In the genomic region with DNA sequence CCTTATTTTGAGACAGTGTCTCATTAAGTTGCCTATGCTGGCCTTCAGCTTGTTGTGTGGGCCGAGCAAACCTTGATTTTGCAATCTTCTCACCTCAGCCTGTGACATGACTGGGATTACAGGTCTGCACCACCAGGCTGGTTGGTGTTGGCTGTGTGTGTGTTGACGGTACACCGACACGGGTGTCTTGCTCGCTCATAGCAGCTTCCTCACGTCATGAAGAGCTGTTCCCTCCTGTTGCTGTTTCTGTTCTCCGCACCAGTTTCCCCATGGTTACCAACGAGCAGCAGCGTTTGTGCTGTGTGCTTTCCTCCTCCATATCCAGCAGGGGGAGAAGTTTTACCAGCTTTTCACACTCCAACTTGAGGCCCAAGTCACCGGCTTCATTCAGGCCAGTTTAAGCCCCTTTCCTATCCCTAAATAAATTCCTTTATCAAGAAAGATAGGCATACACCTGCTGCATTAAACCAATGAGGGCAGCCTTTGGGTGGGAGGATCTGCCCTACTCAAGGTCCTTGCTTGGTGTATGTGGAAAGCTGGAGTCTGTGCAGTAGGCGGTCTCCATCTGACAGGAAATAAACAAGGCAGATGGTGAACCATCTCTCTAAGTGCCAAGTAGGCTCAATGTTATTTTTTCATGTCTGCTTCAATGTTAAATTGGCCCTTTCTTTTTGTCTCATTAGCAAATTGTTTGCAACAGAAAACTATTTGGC, we compare ENCODE assay signal across 9 mouse cellular contexts. TPM values are rescaled to one million over a fixed set of nuclear protein-coding genes. Genes with fewer than 3 reads are reported as not detected.
DNase-seq lines count a peak whose midpoint lies in the region; ATAC-seq and TF ChIP-seq lines count a peak whose summit lies in the region.
"Had no signal": no experiment of that assay in that cellular context is flagged by ENCODE, and none has a peak within 500 bp of the region (broad histone marks: within the 10 kb centered on the region; RNA-seq: fewer than 3 reads in every experiment).

No protein-coding gene starts in this region.

- no peak for TF ChIP-seq POLR2A in olfactory bulb, adult 2 months (IDR thresholded peaks at IDR 0.05; ENCODE audit: insufficient read depth, low read depth, low read length)

- H3K4me2 ChIP-seq in heart, embryonic 13.5 days, result 0 out of 2 replicates have a peak overlapping the region, but pooled peaks have one; percentile 8
- H3K4me2 ChIP-seq in liver, embryonic 15.5 days, result peak overlapping the region; percentile 35; the same call in 1 of the 2 replicates

- no peaks in the 10 kb centered on the region for H3K27me3 ChIP-seq in heart, embryonic 13.5 days (replicated peaks)
- H3K27me3 ChIP-seq in liver, embryonic 15.5 days, result no peaks in the 10 kb centered on the region

- ATAC-seq in heart, embryonic 13.5 days (ENCODE audit: extremely low read depth, insufficient number of reproducible peaks, low FRiP score, low TSS enrichment), result no peak
- ATAC-seq in liver, embryonic 15.5 days (ENCODE audit: insufficient read depth), result peak; percentile 37

- 29% methylated on average over 11 of the region's 11 CpGs for WGBS in heart, embryonic 13.5 days
- WGBS in liver, embryonic 15.5 days (ENCODE audit: insufficient replicate concordance), result 18% methylated on average over 11 of the region's 11 CpGs
- WGBS in olfactory bulb, adult 2 months, result 13% methylated on average over 11 of the region's 11 CpGs

- H3K4me3 ChIP-seq in heart, embryonic 13.5 days, result no peak overlapping the region
- H3K4me3 ChIP-seq in liver, embryonic 15.5 days (replicated peaks), result no peak overlapping the region
- H3K4me3 ChIP-seq in olfactory bulb, adult 2 months (ENCODE audit: insufficient read depth, low read depth, low read length), result peak overlapping the region; percentile 3; the same call in 1 of the 2 replicates
- H3K4me3 ChIP-seq: erythroblast, embryonic 14.5 days had no signal

- no peak overlapping the region for H3K9ac ChIP-seq in heart, embryonic 13.5 days
- no peak overlapping the region for H3K9ac ChIP-seq in liver, embryonic 15.5 days

- H3K9me3 ChIP-seq in heart, embryonic 13.5 days, result no peaks in the 10 kb centered on the region
- H3K9me3 ChIP-seq in liver, embryonic 15.5 days (replicated peaks), result no peaks in the 10 kb centered on the region

- no peaks in the 10 kb centered on the region for H3K36me3 ChIP-seq in heart, embryonic 13.5 days
- H3K36me3 ChIP-seq in liver, embryonic 15.5 days (replicated peaks), result no peaks in the 10 kb centered on the region

- DNase-seq in 3T3-L1 (ENCODE audit: low read depth, low spot score), result peak; percentile 50
- DNase-seq in Muller cell, postnatal 12 days (ENCODE audit: inconsistent ontology term), result peak; percentile 69
- peak; percentile 56 to 63 for DNase-seq in cerebellum, postnatal 25 days
- peak; percentile 59 for DNase-seq in kidney, postnatal 14 days
- DNase-seq in urinary bladder, postnatal 36 days (ENCODE audit: low spot score in 2 of 2), result peak; percentile 17 to 42

- no peak overlapping the region for H3K27ac ChIP-seq in heart, embryonic 13.5 days (replicated peaks)
- H3K27ac ChIP-seq in liver, embryonic 15.5 days (replicated peaks), result no peak overlapping the region
- H3K27ac ChIP-seq in olfactory bulb, adult 2 months (ENCODE audit: insufficient read depth, low read depth, low read length), result peak overlapping the region; percentile 57; the same call in 1 of the 2 replicates

- peak; percentile 68 for TF ChIP-seq CTCF in olfactory bulb, adult 2 months (IDR thresholded peaks at IDR 0.05; ENCODE audit: insufficient read depth, low read depth, low read length)

- H3K4me1 ChIP-seq in heart, embryonic 13.5 days, result no peaks in the 10 kb centered on the region
- 0 out of 2 replicates have a peak, but pooled peaks cover 3% of the 10 kb centered on the region for H3K4me1 ChIP-seq in liver, embryonic 15.5 days (replicated peaks)
- peaks cover 3% of the 10 kb centered on the region for H3K4me1 ChIP-seq in olfactory bulb, adult 2 months (ENCODE audit: control insufficient read depth, insufficient read depth, low read length)

RNA-seq across cellular contexts. Expression of gene Gm44503, which starts 9.9 kb away (rescaled TPM):
- not detected in 2 replicates for polyA plus RNA-seq in heart, embryonic 13.5 days (2015; fragmentation: Nextera tagmentation; extraction: Ambion mirVana)
- polyA plus RNA-seq in liver, embryonic 15.5 days (2015; fragmentation: Nextera tagmentation; extraction: Ambion mirVana), result not detected in 2 replicates
- not detected in 2 replicates for polyA plus RNA-seq in olfactory bulb, adult 2 months (2012; ENCODE audit: insufficient read depth, insufficient read length, low replicate concordance, missing spikeins)

RNA-seq across cellular contexts. Expression of gene Dyx1c1, which starts 9.9 kb away (rescaled TPM):
- 0.62 and 0.88 TPM in 2 replicates for polyA plus RNA-seq in heart, embryonic 13.5 days (2015; fragmentation: Nextera tagmentation; extraction: Ambion mirVana)
- polyA plus RNA-seq in liver, embryonic 15.5 days (2015; fragmentation: Nextera tagmentation; extraction: Ambion mirVana), result 0.14 and 0.20 TPM in 2 replicates
- polyA plus RNA-seq in olfactory bulb, adult 2 months (2012; ENCODE audit: insufficient read depth, insufficient read length, low replicate concordance, missing spikeins), result not detected in 2 replicates
- polyA plus RNA-seq: erythroblast, embryonic 14.5 days had no signal

RNA-seq across cellular contexts. Expression of gene Ccpg1os, which starts 16.7 kb away (rescaled TPM):
- 14.3 TPM in 2 replicates for polyA plus RNA-seq in heart, embryonic 13.5 days (2015; fragmentation: Nextera tagmentation; extraction: Ambion mirVana)
- polyA plus RNA-seq in liver, embryonic 15.5 days (2015; fragmentation: Nextera tagmentation; extraction: Ambion mirVana), result 2.4 and 2.5 TPM in 2 replicates
- not detected in 2 replicates for polyA plus RNA-seq in olfactory bulb, adult 2 months (2012; ENCODE audit: insufficient read depth, insufficient read length, low replicate concordance, missing spikeins)

RNA-seq across cellular contexts. Expression of gene Ccpg1, which starts 16.7 kb away (rescaled TPM):
- 25.9 and 29.2 TPM in 2 replicates for polyA plus RNA-seq in heart, embryonic 13.5 days (2015; fragmentation: Nextera tagmentation; extraction: Ambion mirVana)
- polyA plus RNA-seq in liver, embryonic 15.5 days (2015; fragmentation: Nextera tagmentation; extraction: Ambion mirVana), result 11.4 and 11.8 TPM in 2 replicates
- not detected in 2 replicates for polyA plus RNA-seq in olfactory bulb, adult 2 months (2012; ENCODE audit: insufficient read depth, insufficient read length, low replicate concordance, missing spikeins)

RNA-seq across cellular contexts. Expression of gene Pygo1, which starts 43.1 kb away (rescaled TPM):
- 1.8 and 2.0 TPM in 2 replicates for polyA plus RNA-seq in heart, embryonic 13.5 days (2015; fragmentation: Nextera tagmentation; extraction: Ambion mirVana)
- polyA plus RNA-seq in liver, embryonic 15.5 days (2015; fragmentation: Nextera tagmentation; extraction: Ambion mirVana), result 0.10 and 0.12 TPM in 2 replicates
- polyA plus RNA-seq in olfactory bulb, adult 2 months (2012; ENCODE audit: insufficient read depth, insufficient read length, low replicate concordance, missing spikeins), result not detected in 2 replicates
- polyA plus RNA-seq: erythroblast, embryonic 14.5 days had no signal
